8 mouse cellular contexts compared by ENCODE assay signal in the genomic region with DNA sequence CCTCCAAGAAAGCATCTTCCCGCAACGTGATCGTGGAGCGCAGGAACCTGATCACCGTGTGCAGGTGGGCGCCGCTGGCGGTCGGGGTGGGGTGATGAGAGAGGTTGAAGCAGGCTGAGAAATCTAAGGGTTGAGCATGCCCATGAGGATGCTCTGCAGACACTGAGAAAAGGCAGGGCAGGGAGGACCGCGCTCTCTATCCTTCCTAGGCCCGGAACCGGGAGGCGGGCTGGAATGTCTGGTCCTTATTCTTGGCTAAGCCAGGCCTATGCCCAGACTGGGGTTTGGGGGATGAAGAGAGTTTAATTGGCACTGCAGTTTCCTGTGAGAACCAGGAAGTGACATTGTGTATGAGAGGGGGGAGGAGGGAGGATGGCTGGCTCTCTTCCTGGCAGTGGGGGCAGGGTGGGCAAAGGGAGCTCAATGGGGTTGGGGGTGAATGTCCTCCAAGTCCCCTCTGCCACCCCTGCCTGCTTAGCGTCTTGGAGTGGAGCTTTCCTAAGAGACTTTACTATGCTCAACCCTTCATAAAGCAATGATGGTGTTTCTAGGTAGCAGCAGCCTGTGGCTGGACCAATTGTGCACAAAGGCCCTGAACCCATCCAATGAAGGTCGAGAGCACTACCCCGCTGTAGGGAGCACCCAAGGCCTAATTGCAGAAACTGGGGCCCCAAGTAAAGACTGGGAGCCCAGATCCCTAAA. TPM values are rescaled to one million over a fixed set of nuclear protein-coding genes. Genes with fewer than 3 reads are reported as not detected.
A peak's percentile ranks its signal among the peaks of the same experiment; 100 is the strongest.
DNase-seq lines count a peak whose midpoint lies in the region; ATAC-seq and TF ChIP-seq lines count a peak whose summit lies in the region.

No protein-coding gene starts in this region.

- H3K9ac ChIP-seq in heart, adult 2 months (ENCODE audit: low read depth, low read length), result 0 out of 2 replicates have a peak overlapping the region, but pooled peaks have one; percentile 23
- no peak overlapping the region for H3K9ac ChIP-seq in limb, embryonic 15.5 days

- no peak for DNase-seq in heart, adult 2 months
- no peak for DNase-seq in heart, postnatal 25 days (ENCODE audit: low spot score)
- peak; percentile 39 for DNase-seq in thymus, postnatal 14 days
- no peak for DNase-seq in thymus, postnatal 0 days (ENCODE audit: low spot score)
- DNase-seq in hindbrain, embryonic 10.5 days (ENCODE audit: low spot score), result no peak
- DNase-seq in right cerebral cortex, postnatal 4 days, result peak; percentile 58
- DNase-seq in yolk sac, embryonic 10.5 days (ENCODE audit: low spot score), result no peak

- H3K79me2 ChIP-seq in heart, adult 2 months (replicated peaks; ENCODE audit: control insufficient read depth, insufficient read depth, low read length), result no peaks in the 10 kb centered on the region

- no peak for ATAC-seq in limb, embryonic 15.5 days (ENCODE audit: insufficient number of reproducible peaks, low FRiP score, low TSS enrichment, low read depth)

- H3K36me3 ChIP-seq in heart, adult 2 months (ENCODE audit: control insufficient read depth, insufficient read depth, low read length), result no peaks in the 10 kb centered on the region
- peaks cover 3% of the 10 kb centered on the region; the same call in 1 of the 2 replicates for H3K36me3 ChIP-seq in hindbrain, embryonic 10.5 days
- no peaks in the 10 kb centered on the region for H3K36me3 ChIP-seq in limb, embryonic 15.5 days

- H3K4me2 ChIP-seq in limb, embryonic 15.5 days, result peak overlapping the region; percentile 94

- H3K27me3 ChIP-seq in heart, adult 2 months (ENCODE audit: control insufficient read depth, insufficient read depth, low read length), result peaks cover 2% of the 10 kb centered on the region; the same call in 1 of the 2 replicates
- H3K27me3 ChIP-seq in hindbrain, embryonic 10.5 days (ENCODE audit: insufficient read depth, poor library complexity, severe bottlenecking), result peaks cover 50% of the 10 kb centered on the region
- peaks cover 45% of the 10 kb centered on the region for H3K27me3 ChIP-seq in limb, embryonic 15.5 days

- TF ChIP-seq CTCF in heart, adult 2 months (IDR thresholded peaks at IDR 0.05), result no peak

- peaks cover 3% of the 10 kb centered on the region; the same call in 1 of the 2 replicates for H3K4me1 ChIP-seq in heart, adult 2 months (ENCODE audit: control insufficient read depth, insufficient read depth, low read length)
- H3K4me1 ChIP-seq in hindbrain, embryonic 10.5 days (replicated peaks), result peaks cover 55% of the 10 kb centered on the region
- H3K4me1 ChIP-seq in limb, embryonic 15.5 days, result peaks cover 21% of the 10 kb centered on the region

- no peak for TF ChIP-seq EP300 in heart, adult 2 months (IDR thresholded peaks at IDR 0.05; ENCODE audit: insufficient read depth, low read depth, low read length)

- no peak overlapping the region for H3K4me3 ChIP-seq in heart, adult 2 months
- peak overlapping the region; percentile 65 for H3K4me3 ChIP-seq in hindbrain, embryonic 10.5 days
- H3K4me3 ChIP-seq in limb, embryonic 15.5 days, result peak overlapping the region; percentile 42

- 9% methylated on average over 17 of the region's 17 CpGs for WGBS in heart, adult 2 months
- WGBS in hindbrain, embryonic 10.5 days, result 12% methylated on average over 17 of the region's 17 CpGs
- WGBS in limb, embryonic 15.5 days, result 8% methylated on average over 17 of the region's 17 CpGs

- TF ChIP-seq POLR2A in heart, adult 2 months (IDR thresholded peaks at IDR 0.05; ENCODE audit: insufficient read depth, low read depth, low read length), result no peak

- no peak overlapping the region for H3K27ac ChIP-seq in heart, adult 2 months
- H3K27ac ChIP-seq in hindbrain, embryonic 10.5 days, result peak overlapping the region; percentile 88
- H3K27ac ChIP-seq in limb, embryonic 15.5 days, result no peak overlapping the region

- intact Hi-C loops in heart, adult 2 months (cut with DNase I), result no loop called here
- intact Hi-C loops in heart, postnatal 25 days (cut with DNase I), result no loop called here

- H3K9me3 ChIP-seq in hindbrain, embryonic 10.5 days, result no peaks in the 10 kb centered on the region
- no peaks in the 10 kb centered on the region for H3K9me3 ChIP-seq in limb, embryonic 15.5 days

RNA-seq across cellular contexts. Expression of a gene that starts 0.7 kb away (rescaled TPM):
- total RNA-seq in heart, adult 2 months (2021), result under 1 TPM in 1 of 2 experiments, not detected in 1; 0.66 TPM
- 0.23 and 0.32 TPM in 2 replicates for polyA plus RNA-seq in heart, adult 2 months (2012; rRNA removed)
- total RNA-seq in heart, postnatal 25 days (2021), result not detected
- polyA plus RNA-seq in thymus, postnatal 0 days (2015; fragmentation: Nextera tagmentation; extraction: Ambion mirVana), result 1.1 and 1.4 TPM in 2 replicates
- 23.5 and 57.0 TPM in 2 replicates for polyA plus RNA-seq in hindbrain, embryonic 10.5 days (2016; fragmentation: Nextera tagmentation; extraction: Ambion mirVana)
- 1.2 and 1.6 TPM in 2 replicates for polyA plus RNA-seq in limb, embryonic 15.5 days (2015; fragmentation: Nextera tagmentation; extraction: Ambion mirVana)

RNA-seq across cellular contexts. Expression of a gene that starts 13.9 kb away (rescaled TPM):
- total RNA-seq in heart, adult 2 months (2021), result 100 to 1,000 TPM; 196 to 213 TPM
- 307 and 331 TPM in 2 replicates for polyA plus RNA-seq in heart, adult 2 months (2012; rRNA removed)
- 100 to 1,000 TPM; 163 to 175 TPM for total RNA-seq in heart, postnatal 25 days (2021)
- 97.8 and 107 TPM in 2 replicates for polyA plus RNA-seq in thymus, postnatal 0 days (2015; fragmentation: Nextera tagmentation; extraction: Ambion mirVana)
- polyA plus RNA-seq in hindbrain, embryonic 10.5 days (2016; fragmentation: Nextera tagmentation; extraction: Ambion mirVana), result 236 TPM in 2 replicates
- 184 and 195 TPM in 2 replicates for polyA plus RNA-seq in limb, embryonic 15.5 days (2015; fragmentation: Nextera tagmentation; extraction: Ambion mirVana)

RNA-seq across cellular contexts. Expression of a gene that starts 27.9 kb away (rescaled TPM):
- total RNA-seq in heart, adult 2 months (2021), result 10 to 100 TPM in 1 of 2 experiments, under 1 TPM in 1; 0.42 to 10.3 TPM
- 0.91 and 4.4 TPM in 2 replicates for polyA plus RNA-seq in heart, adult 2 months (2012; rRNA removed)
- 1 to 10 TPM; 5.3 to 9.5 TPM for total RNA-seq in heart, postnatal 25 days (2021)
- polyA plus RNA-seq in thymus, postnatal 0 days (2015; fragmentation: Nextera tagmentation; extraction: Ambion mirVana), result 0.48 and 0.53 TPM in 2 replicates
- 35.8 and 38.0 TPM in 2 replicates for polyA plus RNA-seq in hindbrain, embryonic 10.5 days (2016; fragmentation: Nextera tagmentation; extraction: Ambion mirVana)
- polyA plus RNA-seq in limb, embryonic 15.5 days (2015; fragmentation: Nextera tagmentation; extraction: Ambion mirVana), result 5.9 and 10.4 TPM in 2 replicates

RNA-seq across cellular contexts. Expression of a gene that starts 36.2 kb away (rescaled TPM):
- total RNA-seq in heart, adult 2 months (2021), result 10 to 100 TPM; 83.4 to 86.9 TPM
- 118 and 119 TPM in 2 replicates for polyA plus RNA-seq in heart, adult 2 months (2012; rRNA removed)
- 100 to 1,000 TPM; 101 to 104 TPM for total RNA-seq in heart, postnatal 25 days (2021)
- polyA plus RNA-seq in thymus, postnatal 0 days (2015; fragmentation: Nextera tagmentation; extraction: Ambion mirVana), result 86.4 and 90.6 TPM in 2 replicates
- 76.8 and 88.9 TPM in 2 replicates for polyA plus RNA-seq in hindbrain, embryonic 10.5 days (2016; fragmentation: Nextera tagmentation; extraction: Ambion mirVana)
- polyA plus RNA-seq in limb, embryonic 15.5 days (2015; fragmentation: Nextera tagmentation; extraction: Ambion mirVana), result 192 and 215 TPM in 2 replicates

RNA-seq across cellular contexts. Expression of a gene that starts 53.6 kb away (rescaled TPM):
- 1 to 10 TPM; 3.8 to 3.9 TPM for total RNA-seq in heart, adult 2 months (2021)
- polyA plus RNA-seq in heart, adult 2 months (2012; rRNA removed), result 7.7 and 8.3 TPM in 2 replicates
- total RNA-seq in heart, postnatal 25 days (2021), result 1 to 10 TPM; 5.8 to 6.5 TPM
- polyA plus RNA-seq in thymus, postnatal 0 days (2015; fragmentation: Nextera tagmentation; extraction: Ambion mirVana), result 0.42 and 0.79 TPM in 2 replicates
- 5.2 and 8.3 TPM in 2 replicates for polyA plus RNA-seq in hindbrain, embryonic 10.5 days (2016; fragmentation: Nextera tagmentation; extraction: Ambion mirVana)
- 4.9 and 5.7 TPM in 2 replicates for polyA plus RNA-seq in limb, embryonic 15.5 days (2015; fragmentation: Nextera tagmentation; extraction: Ambion mirVana)

Comparison
In these comparisons a context has a peak if more than half of its experiments do, and no peak if none do; other contexts are left out.
1. DNase-seq: peak in thymus, postnatal 14 days (single experiment) and right cerebral cortex, postnatal 4 days (single experiment); none in heart, adult 2 months (0 of 2), heart, postnatal 25 days (single experiment), thymus, postnatal 0 days (single experiment), hindbrain, embryonic 10.5 days (single experiment) and yolk sac, embryonic 10.5 days (single experiment).